In the genomic region with DNA sequence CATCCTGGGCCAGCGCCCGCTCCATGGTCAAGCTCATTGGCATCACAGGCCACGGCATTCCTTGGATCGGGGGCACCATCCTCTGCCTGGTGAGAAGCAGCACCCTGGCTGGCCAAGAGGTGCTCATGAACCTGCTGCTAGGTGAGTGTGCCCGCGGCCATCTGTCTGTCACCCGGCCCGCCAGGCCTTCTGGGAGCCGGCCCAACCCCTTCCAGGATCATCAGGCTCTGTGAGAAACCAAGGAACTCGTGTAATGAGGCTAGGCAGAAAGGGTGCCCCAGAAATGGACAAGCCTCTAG, we compare ENCODE assay signal across 8 mouse cellular contexts. TPM values are rescaled to one million over a fixed set of nuclear protein-coding genes. Genes with fewer than 3 reads are reported as not detected.
A peak's percentile ranks its signal among the peaks of the same experiment; 100 is the strongest.
DNase-seq lines count a peak whose midpoint lies in the region; ATAC-seq and TF ChIP-seq lines count a peak whose summit lies in the region.

No protein-coding gene starts in this region.

- peak overlapping the region; percentile 59 for H3K4me2 ChIP-seq in forebrain, embryonic 14.5 days (ENCODE audit: low read length)
- peak overlapping the region; percentile 60 for H3K4me2 ChIP-seq in liver, embryonic 11.5 days

- peak overlapping the region; percentile 23; the same call in 1 of the 2 replicates for H3K9ac ChIP-seq in ES-E14 (ENCODE audit: insufficient read depth, low read depth, low read length, poor library complexity, severe bottlenecking)
- peak overlapping the region; percentile 68 for H3K9ac ChIP-seq in forebrain, embryonic 14.5 days (ENCODE audit: low read length)
- no peak overlapping the region for H3K9ac ChIP-seq in liver, embryonic 11.5 days (ENCODE audit: low read depth, low read length)

- H3K27me3 ChIP-seq in E14TG2a.4 (ENCODE audit: insufficient read depth, low read length), result peaks cover 9% of the 10 kb centered on the region; the same call in 1 of the 2 replicates
- no peaks in the 10 kb centered on the region for H3K27me3 ChIP-seq in forebrain, embryonic 14.5 days (replicated peaks; ENCODE audit: control insufficient read depth, insufficient read depth, low read length)
- no peaks in the 10 kb centered on the region for H3K27me3 ChIP-seq in liver, embryonic 11.5 days (replicated peaks; ENCODE audit: control insufficient read depth, insufficient read depth, low read length)

- no peak; the same call in 1 of the 2 replicates for ATAC-seq in forebrain, embryonic 14.5 days
- ATAC-seq in liver, embryonic 11.5 days (replicated peaks; ENCODE audit: low FRiP score), result no peak

- no peak for TF ChIP-seq CTCF in E14TG2a.4 (conservative IDR thresholded peaks at IDR 0.05; ENCODE audit: low read length)

- WGBS in forebrain, embryonic 14.5 days, result 90% methylated on average over 10 of the region's 10 CpGs
- 84% methylated on average over 10 of the region's 10 CpGs for WGBS in liver, embryonic 11.5 days

- H3K36me3 ChIP-seq in E14TG2a.4 (ENCODE audit: insufficient read depth, low read length) (no peaks in the 10 kb centered on the region), ES-E14 (ENCODE audit: control insufficient read depth, insufficient read depth, low read length, poor library complexity, severe bottlenecking) (no peaks in the 10 kb centered on the region)
- no peaks in the 10 kb centered on the region for H3K36me3 ChIP-seq in forebrain, embryonic 14.5 days (ENCODE audit: control insufficient read depth, insufficient read depth, low read length)
- no peaks in the 10 kb centered on the region for H3K36me3 ChIP-seq in liver, embryonic 11.5 days (ENCODE audit: control insufficient read depth, insufficient read depth, low read length)

- H3K4me1 ChIP-seq in E14TG2a.4 (replicated peaks; ENCODE audit: low read depth, low read length) (peaks cover 13% of the 10 kb centered on the region), ES-E14 (ENCODE audit: control insufficient read depth in 2 of 2, insufficient read depth in 2 of 2, low read length in 2 of 2, poor library complexity in 1 of 2) (peaks cover 2 to 5% of the 10 kb centered on the region in 2 experiments; a peak in 1 of 4 replicates)
- H3K4me1 ChIP-seq in forebrain, embryonic 14.5 days (ENCODE audit: control insufficient read depth, insufficient read depth, low read length), result peaks cover 12% of the 10 kb centered on the region; the same call in 1 of the 2 replicates
- peaks cover 15% of the 10 kb centered on the region for H3K4me1 ChIP-seq in liver, embryonic 11.5 days (replicated peaks; ENCODE audit: control insufficient read depth, insufficient read depth, low read length)

- H3K27ac ChIP-seq in ES-E14 (ENCODE audit: insufficient read depth, low read depth, low read length, poor library complexity, severe bottlenecking), result no peak overlapping the region
- no peak overlapping the region for H3K27ac ChIP-seq in forebrain, embryonic 14.5 days (ENCODE audit: low read depth, low read length)
- no peak overlapping the region for H3K27ac ChIP-seq in liver, embryonic 11.5 days (ENCODE audit: low read depth, low read length)

- H3K9me3 ChIP-seq in E14TG2a.4 (ENCODE audit: low read length) (peaks cover 7% of the 10 kb centered on the region), ES-E14 (ENCODE audit: control insufficient read depth, insufficient read depth, low read depth, low read length) (no peaks in the 10 kb centered on the region)
- no peaks in the 10 kb centered on the region for H3K9me3 ChIP-seq in forebrain, embryonic 14.5 days (replicated peaks; ENCODE audit: control insufficient read depth, low read length)
- H3K9me3 ChIP-seq in liver, embryonic 11.5 days (ENCODE audit: control insufficient read depth, low read length), result peaks cover 3% of the 10 kb centered on the region; the same call in 1 of the 2 replicates

- H3K4me3 ChIP-seq in E14TG2a.4 (replicated peaks; ENCODE audit: low read length) (peak overlapping the region; percentile 72), ES-E14 (ENCODE audit: insufficient read depth in 1 of 2, low read depth in 1 of 2, low read length in 2 of 2, poor library complexity in 1 of 2, severe bottlenecking in 1 of 2) (peak overlapping the region; percentile 40 to 65)
- peak overlapping the region; percentile 30 for H3K4me3 ChIP-seq in forebrain, embryonic 14.5 days (ENCODE audit: low read depth, low read length)
- peak overlapping the region; percentile 34; the same call in 1 of the 2 replicates for H3K4me3 ChIP-seq in liver, embryonic 11.5 days (ENCODE audit: low read depth, low read length)

- DNase-seq in ES-E14 (ENCODE audit: low read depth, low spot score), result no peak
- no peak for DNase-seq in forebrain, embryonic 14.5 days (ENCODE audit: low spot score)
- DNase-seq in liver, embryonic 11.5 days (ENCODE audit: low spot score), result no peak
- DNase-seq in embryo, embryonic 11 days, result no peak
- DNase-seq in natural killer cell, adult 2 months (ENCODE audit: low spot score in 2 of 2), result no peak
- DNase-seq in T-cell, adult 2 months (ENCODE audit: low spot score), result no peak
- DNase-seq in left cerebral cortex, adult 18-20 months (ENCODE audit: low spot score in 2 of 2), result no peak

- in situ Hi-C loops in ES-E14 (cut with MboI; ENCODE audit: low sequenced_read_pairs in 2 of 2, unreplicated experiment in 2 of 2), result no loop called here

TF ChIP-seq in ES-E14, 5 proteins besides CTCF, POLR2A, EP300 and RAD21:
- TF ChIP-seq CHD2 (IDR thresholded peaks at IDR 0.05; ENCODE audit: low read depth, low read length) (no peak), ZC3H11A (IDR thresholded peaks at IDR 0.05; ENCODE audit: borderline replicate concordance, low read depth, low read length) (no peak), HCFC1 (IDR thresholded peaks at IDR 0.05; ENCODE audit: borderline replicate concordance, insufficient read depth, low read length) (no peak), ZNF384 (IDR thresholded peaks at IDR 0.05; ENCODE audit: low read depth, low read length) (no peak), MAFK (IDR thresholded peaks at IDR 0.05; ENCODE audit: insufficient read depth, low read depth, low read length) (no peak)
TF ChIP-seq in ES-E14: peak in this region for 0.

RNA-seq across cellular contexts. Expression of gene Plpp7, which starts 0.7 kb away (rescaled TPM):
- 1.4 and 4.3 TPM in 2 replicates for total RNA-seq in ES-E14 (2012; rRNA removed)
- polyA plus RNA-seq in forebrain, embryonic 14.5 days (2014; fragmentation: Nextera tagmentation; extraction: Ambion mirVana), result 11.3 and 16.1 TPM in 2 replicates
- 5.3 TPM in 2 replicates for polyA plus RNA-seq in liver, embryonic 11.5 days (2014; fragmentation: Nextera tagmentation; extraction: Ambion mirVana)
- total RNA-seq in left cerebral cortex, adult 18-20 months (2021), result 10 to 100 TPM; 27.1 to 32.4 TPM

RNA-seq across cellular contexts. Expression of gene Fam78a, which starts 11.4 kb away (rescaled TPM):
- 4.1 and 4.8 TPM in 2 replicates for total RNA-seq in ES-E14 (2012; rRNA removed)
- 0.34 and 0.66 TPM in 2 replicates for polyA plus RNA-seq in forebrain, embryonic 14.5 days (2014; fragmentation: Nextera tagmentation; extraction: Ambion mirVana)
- 19.2 and 19.8 TPM in 2 replicates for polyA plus RNA-seq in liver, embryonic 11.5 days (2014; fragmentation: Nextera tagmentation; extraction: Ambion mirVana)
- total RNA-seq in left cerebral cortex, adult 18-20 months (2021), result 1 to 10 TPM; 6.2 to 9.6 TPM

RNA-seq across cellular contexts. Expression of gene Prrc2b, which starts 54.8 kb away (rescaled TPM):
- total RNA-seq in ES-E14 (2012; rRNA removed), result 75.1 and 88.5 TPM in 2 replicates
- polyA plus RNA-seq in forebrain, embryonic 14.5 days (2014; fragmentation: Nextera tagmentation; extraction: Ambion mirVana), result 53.3 and 62.4 TPM in 2 replicates
- polyA plus RNA-seq in liver, embryonic 11.5 days (2014; fragmentation: Nextera tagmentation; extraction: Ambion mirVana), result 37.8 and 48.1 TPM in 2 replicates
- total RNA-seq in left cerebral cortex, adult 18-20 months (2021), result 100 to 1,000 TPM; 259 to 266 TPM
